Mouse (Mus musculus): Measurements from ENCODE around the gene Irgc1. TPM values are rescaled to one million over a fixed set of nuclear protein-coding genes. Genes with fewer than 3 reads are reported as not detected.
"Not testable (repeated sequence)": the region's sequence is repeated elsewhere in the genome, so short reads cannot be mapped to it uniquely, and the experiment has no call there.

The Irgc1 gene
- polyA plus RNA-seq, 1 experiment: not detected

DNA sequence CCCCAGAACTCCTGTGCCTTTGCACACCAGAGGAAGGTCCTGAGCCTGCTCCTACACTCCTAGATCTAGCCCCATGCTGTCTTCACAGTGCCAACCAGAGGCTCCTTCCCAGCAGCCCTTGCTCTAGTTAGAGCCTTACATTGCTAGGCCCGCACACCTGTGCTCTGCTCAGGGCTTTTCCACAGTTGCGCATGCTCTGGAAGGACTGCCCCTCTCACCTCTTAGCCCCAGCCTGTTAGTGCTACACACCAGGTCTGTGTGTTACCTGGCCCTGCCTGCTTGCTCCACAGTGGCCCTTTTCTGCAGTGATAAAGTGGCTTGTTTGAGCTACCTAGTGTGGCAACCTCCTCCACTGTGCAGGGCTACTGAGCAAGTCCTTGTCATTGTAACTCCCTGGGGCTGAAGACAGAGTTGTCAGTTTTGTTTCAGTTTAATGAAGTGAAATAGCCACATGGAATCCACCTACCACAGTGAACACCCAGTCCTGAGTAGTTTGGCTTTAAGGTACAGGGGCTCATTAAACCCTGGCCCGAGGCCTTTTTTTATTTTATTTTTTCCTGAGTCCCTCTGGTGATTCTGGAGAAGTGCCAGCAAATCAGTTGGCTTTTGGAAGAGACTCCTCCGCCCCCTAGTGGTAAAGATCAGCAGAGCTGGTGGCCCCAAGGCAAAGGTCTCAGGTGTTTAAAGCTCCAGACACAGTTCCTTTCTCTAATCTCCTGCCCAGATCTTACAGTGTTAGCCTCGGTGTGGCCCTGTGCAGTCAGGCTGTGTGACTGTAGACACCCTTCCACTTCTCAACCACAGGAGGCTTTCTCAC lies 45.4 kb downstream of the Irgc1 start:
- peak; percentile 58; the same call in 1 of the 2 replicates for TF ChIP-seq CTCF (IDR thresholded peaks at IDR 0.05; ENCODE audit: low read depth, low read length)
- no peak for TF ChIP-seq POLR2A (IDR thresholded peaks at IDR 0.05; ENCODE audit: borderline replicate concordance, low read depth, low read length)
- Histone ChIP-seq H3K4me1 (ENCODE audit: control insufficient read depth, insufficient read depth, low read length) (no peaks in the 10 kb centered on the region), H3K27ac (ENCODE audit: insufficient read depth, low read depth, low read length) (no peak overlapping the region), H3K4me3 (ENCODE audit: insufficient read depth, low read length) (no peak overlapping the region)

DNA sequence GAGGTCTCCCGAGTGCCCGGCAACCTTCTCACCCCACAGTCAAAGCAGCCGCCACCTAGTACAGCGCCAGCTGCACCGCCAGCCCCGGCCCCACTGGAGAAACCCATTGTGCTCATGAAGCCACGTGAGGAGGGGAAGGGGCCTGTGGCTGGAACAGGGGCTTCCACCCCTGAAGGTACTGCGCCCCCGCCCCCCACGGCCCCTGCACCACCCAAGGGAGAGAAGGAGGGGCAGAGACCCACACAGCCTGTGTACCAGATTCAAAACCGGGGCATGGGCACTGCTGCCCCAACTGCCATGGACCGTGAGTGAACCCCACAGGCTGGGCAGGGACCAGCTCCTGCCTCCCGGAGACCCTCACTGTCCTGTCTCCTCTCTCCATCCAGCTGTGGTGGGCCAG lies 46.4 kb downstream of the Irgc1 start:
- Histone ChIP-seq H3K4me3 (ENCODE audit: insufficient read depth, low read length) (no peak overlapping the region), H3K27ac (ENCODE audit: insufficient read depth, low read depth, low read length) (no peak overlapping the region), H3K4me1 (ENCODE audit: control insufficient read depth, insufficient read depth, low read length) (peaks cover 9% of the 10 kb centered on the region)
- TF ChIP-seq POLR2A (IDR thresholded peaks at IDR 0.05; ENCODE audit: borderline replicate concordance, low read depth, low read length) (no peak), CTCF (IDR thresholded peaks at IDR 0.05; ENCODE audit: low read depth, low read length) (no peak)

DNA sequence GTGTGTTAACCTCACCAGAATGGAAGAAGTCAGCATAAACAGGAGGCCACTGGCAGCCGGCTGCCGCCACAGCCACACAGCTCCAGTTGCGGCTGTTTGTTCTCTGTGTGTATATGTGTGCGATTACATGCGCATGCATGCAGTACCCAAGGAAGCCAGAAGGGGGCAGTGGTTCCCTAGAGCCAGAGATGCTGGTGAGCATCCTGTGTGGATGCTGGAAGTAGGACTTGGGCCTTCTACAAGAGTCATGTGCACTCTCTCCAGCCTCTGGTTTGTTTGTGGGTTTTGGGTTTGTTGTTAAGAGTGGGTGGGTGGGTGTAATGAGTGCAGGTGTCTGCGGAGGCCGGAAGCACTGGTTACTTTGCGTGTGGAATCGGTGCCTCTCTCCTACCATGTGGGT lies 49.2 kb downstream of the Irgc1 start:
- TF ChIP-seq POLR2A (IDR thresholded peaks at IDR 0.05; ENCODE audit: borderline replicate concordance, low read depth, low read length): no peak
- peak; percentile 55 for TF ChIP-seq CTCF (IDR thresholded peaks at IDR 0.05; ENCODE audit: low read depth, low read length)
- peaks cover 14% of the 10 kb centered on the region for H3K4me1 ChIP-seq (ENCODE audit: control insufficient read depth, insufficient read depth, low read length)
- no peak overlapping the region for H3K27ac ChIP-seq (ENCODE audit: insufficient read depth, low read depth, low read length)
- H3K4me3 ChIP-seq (ENCODE audit: insufficient read depth, low read length): no peak overlapping the region

DNA sequence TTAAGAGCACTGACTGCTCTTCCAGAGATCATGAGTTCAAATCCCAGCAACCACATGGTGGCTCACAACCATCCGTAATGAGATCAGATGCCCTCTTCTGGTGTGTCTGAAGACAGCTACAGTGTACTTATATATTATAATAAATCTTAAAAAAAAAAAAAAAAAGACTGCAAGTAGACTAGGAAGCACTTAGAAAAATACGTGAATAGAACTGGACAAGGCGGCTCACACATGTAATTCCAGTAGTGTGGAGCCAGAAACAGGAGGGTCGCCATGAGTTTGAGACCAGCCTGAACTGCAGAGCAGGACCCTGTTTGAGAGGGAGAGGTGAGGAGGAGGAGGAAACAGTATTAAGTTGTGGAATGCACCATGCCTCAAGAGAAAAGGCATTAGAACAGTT lies 51.6 kb downstream of the Irgc1 start:
- not testable (repeated sequence) for H3K27ac ChIP-seq (ENCODE audit: insufficient read depth, low read depth, low read length)
- H3K4me1 ChIP-seq (ENCODE audit: control insufficient read depth, insufficient read depth, low read length): peaks cover 22% of the 10 kb centered on the region
- H3K4me3 ChIP-seq (ENCODE audit: insufficient read depth, low read length): peak overlapping the region; percentile 65; the same call in 1 of the 2 replicates

DNA sequence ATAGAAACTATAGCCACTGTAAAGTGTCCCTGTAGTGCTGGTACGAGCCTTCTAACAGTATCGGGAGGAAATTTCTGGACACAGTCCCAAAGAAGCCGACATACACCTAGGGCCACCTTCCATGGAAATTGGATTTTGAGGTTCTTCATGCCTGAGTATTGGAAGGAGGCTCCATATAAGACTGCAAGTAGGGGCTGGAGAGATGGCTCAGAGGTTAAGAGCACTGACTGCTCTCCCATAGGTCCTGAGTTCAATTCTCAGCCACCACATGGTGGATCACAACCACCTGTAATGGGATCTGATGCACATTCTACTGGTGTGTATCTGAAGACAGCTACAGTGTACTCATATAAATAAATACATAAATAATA lies 52.0 kb downstream of the Irgc1 start:
- Histone ChIP-seq H3K4me3 (ENCODE audit: insufficient read depth, low read length) (peak overlapping the region; percentile 65), H3K4me1 (ENCODE audit: control insufficient read depth, insufficient read depth, low read length) (peaks cover 26% of the 10 kb centered on the region), H3K27ac (ENCODE audit: insufficient read depth, low read depth, low read length) (peak overlapping the region; percentile 64)
- no peak for TF ChIP-seq CTCF (IDR thresholded peaks at IDR 0.05; ENCODE audit: low read depth, low read length)
- TF ChIP-seq POLR2A (IDR thresholded peaks at IDR 0.05; ENCODE audit: borderline replicate concordance, low read depth, low read length): no peak

GRCm38 (mm10) chr7:24399256-24400081 lies 52.6 kb downstream of the Irgc1 start, which contains the start of gene Smg9:
Gene Smg9 (plus strand): TSS chr7:24399619.
- Histone ChIP-seq H3K27ac (ENCODE audit: insufficient read depth, low read depth, low read length) (peak within 1 kb of the TSS; percentile 95), H3K4me1 (ENCODE audit: control insufficient read depth, insufficient read depth, low read length) (peaks cover 26% of the 10 kb centered on the region), H3K4me3 (ENCODE audit: insufficient read depth, low read length) (peak within 1 kb of the TSS; percentile 75)
- peak; percentile 79 for TF ChIP-seq POLR2A (IDR thresholded peaks at IDR 0.05; ENCODE audit: borderline replicate concordance, low read depth, low read length)
- TF ChIP-seq CTCF (IDR thresholded peaks at IDR 0.05; ENCODE audit: low read depth, low read length): no peak

DNA sequence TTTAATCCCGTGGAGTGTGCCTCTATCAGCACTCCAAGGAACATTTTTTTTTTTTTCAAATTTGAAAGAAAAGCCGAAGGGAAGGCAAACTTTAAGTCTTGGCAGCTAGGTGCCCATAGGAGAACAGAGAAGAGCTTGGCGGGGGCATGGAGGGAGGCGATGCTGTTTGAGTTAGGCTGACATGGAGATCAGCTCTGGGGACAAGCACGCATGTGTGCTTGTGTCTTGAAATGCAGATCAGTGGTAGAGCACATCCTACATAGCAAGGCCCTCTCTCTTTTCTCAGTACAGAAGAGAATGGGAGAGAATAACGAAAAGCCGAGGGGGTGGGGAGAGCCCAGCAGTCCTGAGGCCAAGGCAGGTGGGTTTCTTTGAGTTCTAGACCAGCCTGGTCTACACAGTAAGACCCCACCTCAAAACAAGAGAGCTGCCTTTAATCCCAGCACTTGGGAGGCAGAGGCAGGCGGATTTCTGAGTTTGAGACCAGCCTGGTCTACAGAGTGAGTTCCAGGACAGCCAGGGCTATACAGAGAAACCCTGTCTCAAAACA lies 53.7 kb downstream of the Irgc1 start:
- Histone ChIP-seq H3K27ac (ENCODE audit: insufficient read depth, low read depth, low read length) (peak overlapping the region; percentile 90), H3K4me3 (ENCODE audit: insufficient read depth, low read length) (peak overlapping the region; percentile 75), H3K4me1 (ENCODE audit: control insufficient read depth, insufficient read depth, low read length) (peaks cover 33% of the 10 kb centered on the region)
- no peak for TF ChIP-seq CTCF (IDR thresholded peaks at IDR 0.05; ENCODE audit: low read depth, low read length)
- TF ChIP-seq POLR2A (IDR thresholded peaks at IDR 0.05; ENCODE audit: borderline replicate concordance, low read depth, low read length): no peak

DNA sequence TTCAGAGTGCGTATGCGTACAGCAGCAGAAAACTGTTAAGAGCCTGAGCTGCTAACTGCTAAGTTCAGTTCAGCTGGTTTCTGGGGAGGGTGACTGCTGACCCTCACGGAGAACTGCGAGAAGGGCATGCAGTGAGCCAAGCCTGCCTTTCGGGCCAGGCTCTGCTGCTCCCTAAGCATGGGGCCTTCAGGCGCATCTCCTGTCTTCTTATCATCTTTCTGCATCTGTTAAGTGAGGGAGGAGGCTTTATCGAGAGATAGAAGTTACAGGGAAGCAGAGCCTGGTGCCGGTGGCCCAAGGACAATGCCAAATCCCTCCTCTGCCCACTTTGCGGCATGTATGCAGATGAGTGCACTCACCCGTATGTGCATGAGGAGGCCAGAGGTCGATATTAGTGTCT lies 55.3 kb downstream of the Irgc1 start:
- TF ChIP-seq POLR2A (IDR thresholded peaks at IDR 0.05; ENCODE audit: borderline replicate concordance, low read depth, low read length) (no peak), CTCF (IDR thresholded peaks at IDR 0.05; ENCODE audit: low read depth, low read length) (no peak)
- H3K27ac ChIP-seq (ENCODE audit: insufficient read depth, low read depth, low read length): no peak overlapping the region
- H3K4me3 ChIP-seq (ENCODE audit: insufficient read depth, low read length): no peak overlapping the region
- peaks cover 47% of the 10 kb centered on the region for H3K4me1 ChIP-seq (ENCODE audit: control insufficient read depth, insufficient read depth, low read length)

GRCm38 (mm10) chr7:24394475-24395161 lies 57.5 kb downstream of the Irgc1 start:
- TF ChIP-seq CTCF (IDR thresholded peaks at IDR 0.05; ENCODE audit: low read depth, low read length): no peak
- no peak for TF ChIP-seq POLR2A (IDR thresholded peaks at IDR 0.05; ENCODE audit: borderline replicate concordance, low read depth, low read length)
- peaks cover 55% of the 10 kb centered on the region for H3K4me1 ChIP-seq (ENCODE audit: control insufficient read depth, insufficient read depth, low read length)
- peak overlapping the region; percentile 87 for H3K27ac ChIP-seq (ENCODE audit: insufficient read depth, low read depth, low read length)
- H3K4me3 ChIP-seq (ENCODE audit: insufficient read depth, low read length): peak overlapping the region; percentile 54

Data from bone marrow macrophage, adult 2 months (primary cell).